Mouse (Mus musculus) hindbrain, postnatal 0 days (tissue): ENCODE measurements around the gene Helz. TPM values are rescaled to one million over a fixed set of nuclear protein-coding genes. Genes with fewer than 3 reads are reported as not detected.

ENCODE experiments used
- ATAC-seq: fragments of 200-750 bp; cut with Nextera tagmentation; 2 replicates; pipeline ENCODE4 v1.8.0; 2017; ENCODE audit warnings: mild to moderate bottlenecking, moderate TSS enrichment, moderate library complexity
- DNase-seq: peaks from one replicate; pipeline ENCODE4 v3.0.0-alpha.2; 2015; ENCODE audit warnings: low spot score
- H3K27ac ChIP-seq: fragments of 300-500 bp; sonication (generic); 2 replicates; pipeline ENCODE4 v1.5.1; 2014; ENCODE audit warnings: mild to moderate bottlenecking
- H3K27me3 ChIP-seq: fragments of 300-500 bp; sonication (generic); 2 replicates; pipeline ENCODE4 v1.6.1; 2014; ENCODE audit warnings: low read length, mixed read lengths; ENCODE audit not compliant: insufficient read depth
- H3K36me3 ChIP-seq: fragments of 300-500 bp; sonication (generic); 2 replicates; pipeline ENCODE4 v1.6.1; 2014; ENCODE audit warnings: low read length, mixed read lengths; ENCODE audit not compliant: insufficient read depth
- H3K4me1 ChIP-seq: fragments of 300-500 bp; sonication (generic); 2 replicates; pipeline ENCODE4 v1.6.1; 2014; ENCODE audit warnings: antibody characterized with exemption, low read length, mixed read lengths; ENCODE audit not compliant: insufficient read depth
- H3K4me2 ChIP-seq: fragments of 300-500 bp; sonication (generic); 2 replicates; pipeline ENCODE4 v1.6.1; 2014; ENCODE audit warnings: low read depth, mild to moderate bottlenecking, low read length, moderate library complexity, mixed read lengths
- H3K4me3 ChIP-seq: fragments of 300-500 bp; sonication (generic); 2 replicates; pipeline ENCODE4 v1.5.1; 2014; ENCODE audit warnings: low read length
- H3K9ac ChIP-seq: fragments of 300-500 bp; sonication (generic); replicated peaks from 2 replicates; pipeline ENCODE4 v1.6.1; 2014; ENCODE audit warnings: mild to moderate bottlenecking, low read length, moderate library complexity, mixed read lengths
- H3K9me3 ChIP-seq: fragments of 300-500 bp; sonication (generic); 2 replicates; pipeline ENCODE4 v1.6.1; 2016; ENCODE audit warnings: low read length, mixed read lengths
- CTCF ChIP-seq: IDR thresholded peaks from 2 replicates; pipeline ENCODE4 v1.5.1; 2016; ENCODE audit warnings: antibody characterized with exemption, control low read depth, low read depth
- WGBS: fragments of 180-500 bp; shearing (Covaris S2); extraction: QIAGEN DNeasy Blood & Tissue Kit; methylation state at CpG from one replicate; pipeline ENCODE4 v1.1.7; 2014; 5-methylcytosine and 5-hydroxymethylcytosine counted together
- polyA plus RNA-seq: library from polyadenylated mRNA; unstranded; fragments of >200 nt; fragmentation: Nextera tagmentation; extraction: Ambion mirVana; gene quantifications from 2 replicates; pipeline ENCODE4 v1.2.1, GENCODE M21; 2015
- total RNA-seq: library from RNA; depleted of rRNA; stranded (reverse); fragments of >200 nt; gene quantifications from 2 replicates; pipeline ENCODE4 v1.2.3, GENCODE M21; 2014

Helz gene
- total and polyA plus RNA-seq, 2 experiments from 2014 or later, result 8.4 to 18.3 TPM

- H3K36me3 ChIP-seq, result peaks cover 16% of the 10 kb centered on the region; the same call in 1 of the 2 replicates
- no peak overlapping the region for H3K27ac ChIP-seq
- H3K4me1 ChIP-seq, result peaks cover 3% of the 10 kb centered on the region; the same call in 1 of the 2 replicates
- 96% methylated on average over 10 of the region's 10 CpGs for WGBS
- no peak for TF ChIP-seq CTCF
- H3K27me3 ChIP-seq, result no peaks in the 10 kb centered on the region
- DNase-seq, result no peak
- H3K9ac ChIP-seq, result no peak overlapping the region
- no peak for ATAC-seq
- H3K9me3 ChIP-seq, result no peaks in the 10 kb centered on the region
- no peak overlapping the region for H3K4me3 ChIP-seq
- no peak overlapping the region for H3K4me2 ChIP-seq
Measured at GRCm38 (mm10) chr11:107688480-107688879, 140.8 kb downstream of the Helz start.

GRCm38 (mm10) chr11:107691569-107691968 lies 143.8 kb downstream of the Helz start:
- H3K4me3 ChIP-seq, result no peak overlapping the region
- no peak for TF ChIP-seq CTCF
- no peak overlapping the region for H3K4me2 ChIP-seq
- H3K27ac ChIP-seq, result no peak overlapping the region
- H3K9me3 ChIP-seq, result no peaks in the 10 kb centered on the region
- H3K9ac ChIP-seq, result no peak overlapping the region
- WGBS, result 48% methylated on average over 8 of the region's 8 CpGs
- no peaks in the 10 kb centered on the region for H3K4me1 ChIP-seq
- no peak for ATAC-seq
- peaks cover 10% of the 10 kb centered on the region; the same call in 1 of the 2 replicates for H3K36me3 ChIP-seq
- no peak for DNase-seq
- H3K27me3 ChIP-seq, result no peaks in the 10 kb centered on the region

GRCm38 (mm10) chr11:107693338-107693737 lies 145.6 kb downstream of the Helz start:
- ATAC-seq (no peak), DNase-seq (no peak)
- H3K9ac ChIP-seq, result no peak overlapping the region
- H3K36me3 ChIP-seq, result peaks cover 4% of the 10 kb centered on the region; the same call in 1 of the 2 replicates
- H3K27me3 ChIP-seq, result no peaks in the 10 kb centered on the region
- no peak overlapping the region for H3K4me3 ChIP-seq
- no peak overlapping the region for H3K4me2 ChIP-seq
- 86% methylated on average over 6 of the region's 6 CpGs for WGBS
- TF ChIP-seq CTCF, result no peak
- H3K9me3 ChIP-seq, result no peaks in the 10 kb centered on the region
- H3K4me1 ChIP-seq, result no peaks in the 10 kb centered on the region
- no peak overlapping the region for H3K27ac ChIP-seq

- Histone ChIP-seq H3K9ac (no peak overlapping the region), H3K4me2 (no peak overlapping the region), H3K36me3 (no peaks in the 10 kb centered on the region), H3K4me3 (no peak overlapping the region), H3K9me3 (no peaks in the 10 kb centered on the region), H3K27me3 (no peaks in the 10 kb centered on the region), H3K27ac (no peak overlapping the region), H3K4me1 (peaks cover 6% of the 10 kb centered on the region)
- DNase-seq (no peak), ATAC-seq (no peak)
- no peak for TF ChIP-seq CTCF
- WGBS, result 91% methylated on average over 4 of the region's 4 CpGs
Measured at GRCm38 (mm10) chr11:107699967-107700366, 152.2 kb downstream of the Helz start.

- peak overlapping the region; percentile 27 for H3K4me2 ChIP-seq
- 28% methylated on average over 27 of the region's 27 CpGs for WGBS
Measured at GRCm38 (mm10) chr11:107703272-107704134, 155.8 kb downstream of the Helz start.

GRCm38 (mm10) chr11:107705060-107705459 lies 157.3 kb downstream of the Helz start:
- Histone ChIP-seq H3K9ac (no peak overlapping the region), H3K9me3 (no peaks in the 10 kb centered on the region), H3K4me3 (no peak overlapping the region), H3K4me2 (no peak overlapping the region), H3K27ac (no peak overlapping the region), H3K36me3 (no peaks in the 10 kb centered on the region), H3K4me1 (peaks cover 18% of the 10 kb centered on the region), H3K27me3 (no peaks in the 10 kb centered on the region)
- peak; percentile 23 for DNase-seq
- WGBS, result 48% methylated on average over 6 of the region's 6 CpGs
- ATAC-seq, result peak; percentile 41; the same call in 1 of the 2 replicates
- TF ChIP-seq CTCF, result no peak

More at GRCm38 (mm10) chr11:107703272-107704134, 155.8 kb downstream of the Helz start:
- Histone ChIP-seq H3K4me1 (peaks cover 18% of the 10 kb centered on the region), H3K27ac (no peak overlapping the region), H3K27me3 (no peaks in the 10 kb centered on the region), H3K4me3 (no peak overlapping the region), H3K9me3 (no peaks in the 10 kb centered on the region), H3K9ac (no peak overlapping the region), H3K36me3 (no peaks in the 10 kb centered on the region)
- TF ChIP-seq CTCF, result no peak
- DNase-seq (peak; percentile 21), ATAC-seq (no peak)

GRCm38 (mm10) chr11:107705476-107706074 lies 157.8 kb downstream of the Helz start:
- Histone ChIP-seq H3K9ac (no peak overlapping the region), H3K27ac (no peak overlapping the region), H3K9me3 (no peaks in the 10 kb centered on the region), H3K4me1 (peaks cover 18% of the 10 kb centered on the region), H3K36me3 (no peaks in the 10 kb centered on the region), H3K4me3 (no peak overlapping the region), H3K4me2 (no peak overlapping the region), H3K27me3 (no peaks in the 10 kb centered on the region)
- no peak for TF ChIP-seq CTCF
- ATAC-seq (peak; percentile 11; the same call in 1 of the 2 replicates), DNase-seq (no peak)
- 51% methylated on average over 11 of the region's 11 CpGs for WGBS
